In genomic region chr10:112962216-112962615, GRCm38 (mm10) we compare ENCODE assay signal across 8 mouse cellular contexts. TPM values are rescaled to one million over a fixed set of nuclear protein-coding genes. Genes with fewer than 3 reads are reported as not detected.
A peak's percentile ranks its signal among the peaks of the same experiment; 100 is the strongest.
DNase-seq lines count a peak whose midpoint lies in the region; ATAC-seq and TF ChIP-seq lines count a peak whose summit lies in the region.
"Not testable (repeated sequence)": the region's sequence is repeated elsewhere in the genome, so short reads cannot be mapped to it uniquely, and the experiment has no call there.

No protein-coding gene starts in this region.

- TF ChIP-seq POLR2A in embryonic fibroblast, embryonic 13.5 days (IDR thresholded peaks at IDR 0.05; ENCODE audit: low read depth, low read length); kidney, adult 2 months (IDR thresholded peaks at IDR 0.05; ENCODE audit: low read depth, low read length): not testable (repeated sequence)

- not testable (repeated sequence) for H3K4me2 ChIP-seq in kidney, embryonic 15.5 days; lung, embryonic 14.5 days

- not testable (repeated sequence) for H3K36me3 ChIP-seq in kidney, adult 2 months (ENCODE audit: control insufficient read depth, insufficient read depth, low read length); kidney, embryonic 15.5 days; lung, embryonic 14.5 days (ENCODE audit: insufficient read depth)

- in situ Hi-C loops in Patski (cut with MboI; ENCODE audit: low pct_unique_long_range_greater_than_20kb) = not testable (repeated sequence)

- H3K9me3 ChIP-seq in kidney, embryonic 15.5 days (replicated peaks); lung, embryonic 14.5 days (ENCODE audit: low read depth, low read length): not testable (repeated sequence)

- not testable (repeated sequence) for H3K4me1 ChIP-seq in embryonic fibroblast, embryonic 13.5 days (ENCODE audit: control insufficient read depth, insufficient read depth, low read length); kidney, adult 2 months (ENCODE audit: control insufficient read depth, insufficient read depth, low read length); kidney, embryonic 15.5 days; lung, embryonic 14.5 days (ENCODE audit: insufficient read depth)

- TF ChIP-seq CTCF in Patski (IDR thresholded peaks at IDR 0.05); embryonic fibroblast, embryonic 13.5 days (IDR thresholded peaks at IDR 0.05; ENCODE audit: borderline replicate concordance, insufficient read depth, low read length); kidney, adult 2 months (conservative IDR thresholded peaks at IDR 0.05; ENCODE audit: insufficient read depth, insufficient read length, low read depth, low read length); lung, embryonic 14.5 days (IDR thresholded peaks at IDR 0.05; ENCODE audit: low read depth): not testable (repeated sequence)

- ATAC-seq in Patski = peak; percentile 57
- ATAC-seq in kidney, embryonic 15.5 days (replicated peaks; ENCODE audit: low FRiP score) = peak; percentile 90
- not testable (repeated sequence) for ATAC-seq in lung, embryonic 14.5 days (ENCODE audit: insufficient read depth)

- DNase-seq in Patski (ENCODE audit: low read depth, low spot score) = peak; percentile 33
- DNase-seq in gonadal fat pad, adult 2 months (ENCODE audit: low read depth) = peak; percentile 2
- peak; percentile 69 for DNase-seq in kidney, adult 2 months
- peak; percentile 48 for DNase-seq in kidney, postnatal 14 days
- peak; percentile 3 for DNase-seq in lung, embryonic 14.5 days
- DNase-seq in urinary bladder, postnatal 14 days (ENCODE audit: low spot score) = peak; percentile 53

- POLR2A ChIA-PET in Patski (lab: Charles Lee) = not testable (repeated sequence)

- not testable (repeated sequence) for H3K27me3 ChIP-seq in Patski; kidney, adult 2 months (replicated peaks; ENCODE audit: control insufficient read depth, insufficient read depth, low read length); kidney, embryonic 15.5 days; lung, embryonic 14.5 days (ENCODE audit: insufficient read depth, low read length)

- WGBS in kidney, adult 2 months = 10% methylated on average over 4 of the region's 4 CpGs
- WGBS in kidney, embryonic 15.5 days = 6% methylated on average over 4 of the region's 4 CpGs
- WGBS in lung, embryonic 14.5 days = 23% methylated on average over 4 of the region's 4 CpGs

- CTCF ChIA-PET in Patski (lab: Charles Lee) = not testable (repeated sequence)

- not testable (repeated sequence) for H3K9ac ChIP-seq in kidney, embryonic 15.5 days; lung, embryonic 14.5 days

- not testable (repeated sequence) for H3K4me3 ChIP-seq in embryonic fibroblast, embryonic 13.5 days (ENCODE audit: insufficient read depth, low read length); kidney, adult 2 months (ENCODE audit: insufficient read depth, low read depth, low read length); kidney, embryonic 15.5 days (replicated peaks); lung, embryonic 14.5 days (ENCODE audit: low read depth, low read length)

- peak overlapping the region; percentile 41 for H3K27ac ChIP-seq in embryonic fibroblast, embryonic 13.5 days (ENCODE audit: insufficient read depth, low read length)
- not testable (repeated sequence) for H3K27ac ChIP-seq in kidney, adult 2 months (ENCODE audit: insufficient read depth, low read depth, low read length); kidney, embryonic 15.5 days; lung, embryonic 14.5 days (ENCODE audit: low read depth)

RNA-seq across cellular contexts. Expression of gene Atxn7l3b, which starts 33.4 kb away (rescaled TPM):
- polyA plus RNA-seq in Patski (2021) = 64.7 TPM
- 98.6 and 123 TPM in 2 replicates for polyA plus RNA-seq in embryonic fibroblast, embryonic 13.5 days (2011; ENCODE audit: insufficient read length, low read depth, missing spikeins)
- polyA plus RNA-seq in gonadal fat pad, adult 2 months (2012; rRNA removed) = 28.9 and 32.8 TPM in 2 replicates
- polyA plus RNA-seq in kidney, adult 2 months (2012; rRNA removed) = 30.9 and 32.9 TPM in 2 replicates
- polyA plus RNA-seq in kidney, embryonic 15.5 days (2015; fragmentation: Nextera tagmentation; extraction: Ambion mirVana) = 211 and 216 TPM in 2 replicates
- polyA plus RNA-seq in lung, embryonic 14.5 days (2014; fragmentation: Nextera tagmentation; extraction: Ambion mirVana) = 135 and 141 TPM in 2 replicates

Comparison
In these comparisons a context has a peak if more than half of its experiments do, and no peak if none do; other contexts are left out.
1. DNase-seq: peak in every context shown above with its lines; median percentile 69 in kidney, adult 2 months; 53 in urinary bladder, postnatal 14 days; 48 in kidney, postnatal 14 days; 33 in Patski; 3 in lung, embryonic 14.5 days; 2 in gonadal fat pad, adult 2 months.